Mouse (Mus musculus) liver, embryonic 14.5 days (tissue): Measurements from ENCODE around the gene Pkp2. TPM values are rescaled to one million over a fixed set of nuclear protein-coding genes. Genes with fewer than 3 reads are reported as not detected.

Source experiments
- ATAC-seq: fragments of 200-750 bp; cut with Nextera tagmentation; 2 replicates; pipeline ENCODE4 v1.8.0; 2017; ENCODE audit warnings: moderate number of reproducible peaks, mild to moderate bottlenecking, moderate library complexity; ENCODE audit not compliant: insufficient read depth
- DNase-seq, 3 experiments: peaks; one replicate each; pipeline ENCODE4 v3.0.0-alpha.2; 2012 to 2013; ENCODE audit warnings: low read depth in 3 of 3, low spot score in 3 of 3
- H3K27ac ChIP-seq: fragments of 300-500 bp; sonication (generic); 2 replicates; pipeline ENCODE4 v1.5.1; 2014; ENCODE audit warnings: moderate library complexity, mild to moderate bottlenecking, control low read depth, inconsistent platforms
- H3K27me3 ChIP-seq: fragments of 300-500 bp; sonication (generic); 2 replicates; pipeline ENCODE4 v1.6.1; 2014; ENCODE audit warnings: mild to moderate bottlenecking, low read length, moderate library complexity; ENCODE audit not compliant: control insufficient read depth, insufficient read depth
- H3K36me3 ChIP-seq: fragments of 300-500 bp; sonication (generic); replicated peaks from 2 replicates; pipeline ENCODE4 v1.6.1; 2014; ENCODE audit warnings: low read depth; ENCODE audit not compliant: control insufficient read depth, insufficient read depth
- H3K4me1 ChIP-seq, 2 experiments: fragments of 200-500 bp in 1 of 2; fragments of 300-500 bp in 1 of 2; sonication (generic) in 1 of 2; replicated peaks; 2 replicates each; pipeline ENCODE4 v1.6.1; 2012 to 2014; ENCODE audit warnings: antibody characterized with exemption in 1 of 2, inconsistent platforms in 1 of 2, low read length in 1 of 2; ENCODE audit not compliant: control insufficient read depth in 2 of 2, insufficient read depth in 2 of 2
- H3K4me2 ChIP-seq: fragments of 300-500 bp; sonication (generic); 2 replicates; pipeline ENCODE4 v1.6.1; 2014; ENCODE audit warnings: low read depth, mild to moderate bottlenecking, control low read depth, moderate library complexity
- H3K4me3 ChIP-seq, 2 experiments: fragments of 200-500 bp in 1 of 2; fragments of 300-500 bp in 1 of 2; sonication (generic) in 1 of 2; 2 replicates each; pipeline ENCODE4 v1.5.1; 2012 to 2014; ENCODE audit warnings: low read depth in 2 of 2, low read length in 2 of 2, mild to moderate bottlenecking in 2 of 2, control low read depth in 1 of 2, inconsistent platforms in 1 of 2, moderate library complexity in 1 of 2; ENCODE audit not compliant: insufficient read depth in 1 of 2
- H3K9ac ChIP-seq: fragments of 300-500 bp; sonication (generic); replicated peaks from 2 replicates; pipeline ENCODE4 v1.6.1; 2014; ENCODE audit warnings: mild to moderate bottlenecking, control low read depth, moderate library complexity
- H3K9me3 ChIP-seq: fragments of 300-500 bp; sonication (generic); 2 replicates; pipeline ENCODE4 v1.6.1; 2016; ENCODE audit warnings: low read length, mixed read lengths; ENCODE audit not compliant: control insufficient read depth
- CTCF ChIP-seq: IDR thresholded peaks from 2 replicates; pipeline ENCODE4 v1.5.1; 2016; ENCODE audit warnings: antibody characterized with exemption, low read depth, control low read depth
- EP300 ChIP-seq: IDR thresholded peaks from 2 replicates; pipeline ENCODE4 v1.6.1; 2016; ENCODE audit warnings: antibody characterized with exemption, low read depth
- WGBS: fragments of 180-500 bp; shearing (Covaris S2); extraction: QIAGEN DNeasy Blood & Tissue Kit; methylation state at CpG from one replicate; pipeline ENCODE4 v1.1.7; 2014; ENCODE audit not compliant: insufficient replicate concordance; 5-methylcytosine and 5-hydroxymethylcytosine counted together
- polyA plus RNA-seq, 2 experiments: library from polyadenylated mRNA; depleted of rRNA in 1 of 2; stranded (reverse) in 1 of 2; unstranded in 1 of 2; fragments of >200 nt; fragmentation: Nextera tagmentation in 1 of 2; extraction: Ambion mirVana in 1 of 2; gene quantifications; 2 replicates each; pipeline versions ENCODE4 v1.2.1 to v1.2.3; 2012 to 2014

Pkp2 gene
- polyA plus RNA-seq, 2 experiments = 4.2 to 6.0 TPM

GRCm38 (mm10) chr16:16255874-16256273 lies 42.8 kb downstream of the Pkp2 start:
- H3K27ac ChIP-seq = no peak overlapping the region
- H3K4me2 ChIP-seq = no peak overlapping the region
- DNase-seq (no peak), ATAC-seq (no peak)
- no peak overlapping the region for H3K9ac ChIP-seq
- TF ChIP-seq CTCF (no peak), EP300 (no peak)
- H3K9me3 ChIP-seq = no peaks in the 10 kb centered on the region
- no peaks in the 10 kb centered on the region for H3K36me3 ChIP-seq
- no peaks in the 10 kb centered on the region for H3K4me1 ChIP-seq
- WGBS = 65% methylated on average over 7 of the region's 7 CpGs
- no peaks in the 10 kb centered on the region for H3K27me3 ChIP-seq
- no peak overlapping the region for H3K4me3 ChIP-seq

DNA sequence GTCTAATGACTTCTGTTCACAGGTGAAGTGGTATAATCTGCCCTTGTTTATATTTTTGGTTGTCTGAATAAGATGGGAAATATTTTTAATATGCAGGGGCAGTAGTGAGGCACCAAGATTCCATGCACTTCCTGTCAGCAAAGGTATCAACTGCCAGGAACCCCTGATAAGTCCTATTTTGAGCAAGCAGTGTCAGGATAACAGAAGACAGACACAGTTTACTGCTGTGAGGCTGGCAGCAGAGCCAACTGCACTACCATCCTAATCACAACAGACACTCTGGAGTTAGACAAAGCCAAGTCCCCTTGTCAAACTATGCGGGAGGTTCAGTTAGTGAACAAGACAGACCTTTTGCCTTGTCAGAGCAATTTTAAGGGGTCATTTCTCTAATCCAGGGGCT lies 43.6 kb downstream of the Pkp2 start:
- TF ChIP-seq EP300 = no peak
- TF ChIP-seq CTCF = no peak
- 32% methylated on average over 1 of the region's 1 CpGs for WGBS
- Histone ChIP-seq H3K9me3 (no peaks in the 10 kb centered on the region), H3K27me3 (no peaks in the 10 kb centered on the region), H3K27ac (no peak overlapping the region), H3K4me2 (no peak overlapping the region), H3K4me3 (no peak overlapping the region), H3K9ac (no peak overlapping the region), H3K36me3 (no peaks in the 10 kb centered on the region), H3K4me1 (no peaks in the 10 kb centered on the region)
- no peak for DNase-seq
- no peak for ATAC-seq

- Histone ChIP-seq H3K9ac (no peak overlapping the region), H3K4me2 (no peak overlapping the region), H3K4me3 (no peak overlapping the region), H3K4me1 (no peaks in the 10 kb centered on the region), H3K36me3 (no peaks in the 10 kb centered on the region), H3K27me3 (no peaks in the 10 kb centered on the region), H3K27ac (no peak overlapping the region), H3K9me3 (no peaks in the 10 kb centered on the region)
- DNase-seq (no peak), ATAC-seq (no peak)
- TF ChIP-seq EP300 = no peak
- TF ChIP-seq CTCF = no peak
- WGBS = 74% methylated on average over 5 of the region's 5 CpGs
These were observed 47.8 kb downstream of the Pkp2 start for GRCm38 (mm10) chr16:16260882-16261281.

GRCm38 (mm10) chr16:16261481-16261880 lies 48.4 kb downstream of the Pkp2 start:
- no peak overlapping the region for H3K27ac ChIP-seq
- H3K9ac ChIP-seq = no peak overlapping the region
- no peaks in the 10 kb centered on the region for H3K9me3 ChIP-seq
- no peak for ATAC-seq
- H3K36me3 ChIP-seq = no peaks in the 10 kb centered on the region
- H3K4me3 ChIP-seq = no peak overlapping the region
- H3K27me3 ChIP-seq = no peaks in the 10 kb centered on the region
- no peaks in the 10 kb centered on the region for H3K4me1 ChIP-seq
- WGBS = 76% methylated on average over 6 of the region's 6 CpGs
- no peak overlapping the region for H3K4me2 ChIP-seq
- TF ChIP-seq EP300 = no peak
- TF ChIP-seq CTCF = no peak
- DNase-seq = no peak

- no peak for DNase-seq
- no peaks in the 10 kb centered on the region for H3K4me1 ChIP-seq
- H3K27me3 ChIP-seq = no peaks in the 10 kb centered on the region
- no peak overlapping the region for H3K27ac ChIP-seq
- H3K36me3 ChIP-seq = no peaks in the 10 kb centered on the region
- WGBS = 82% methylated on average over 3 of the region's 3 CpGs
- no peaks in the 10 kb centered on the region for H3K9me3 ChIP-seq
- ATAC-seq = no peak
- H3K4me2 ChIP-seq = no peak overlapping the region
- H3K4me3 ChIP-seq = no peak overlapping the region
- H3K9ac ChIP-seq = no peak overlapping the region
- TF ChIP-seq EP300 (no peak), CTCF (no peak)
These were observed 49.3 kb downstream of the Pkp2 start for GRCm38 (mm10) chr16:16262436-16262835.

DNA sequence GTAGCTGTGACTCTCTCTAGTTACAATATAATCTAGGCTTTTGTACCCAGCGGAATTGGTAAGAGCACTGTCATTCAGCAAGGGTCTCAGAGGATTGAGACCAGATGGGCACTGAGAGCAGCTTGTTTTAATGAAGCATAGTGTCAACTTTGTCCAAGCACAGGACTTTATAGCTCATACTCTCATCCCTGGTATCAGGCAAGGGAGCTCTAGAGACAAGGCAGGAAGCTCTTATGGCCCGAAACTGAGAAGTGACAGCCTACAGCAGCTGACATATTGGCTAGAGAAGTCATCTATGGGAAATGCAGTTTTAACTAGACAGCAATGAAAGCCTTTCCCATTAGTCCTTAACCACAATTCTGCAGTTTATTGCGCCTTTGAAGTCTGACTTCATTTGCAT lies 59.9 kb downstream of the Pkp2 start:
- H3K9ac ChIP-seq = no peak overlapping the region
- 49% methylated on average over 3 of the region's 3 CpGs for WGBS
- no peaks in the 10 kb centered on the region for H3K27me3 ChIP-seq
- no peak overlapping the region for H3K4me3 ChIP-seq
- H3K36me3 ChIP-seq = no peaks in the 10 kb centered on the region
- DNase-seq (no peak), ATAC-seq (no peak)
- H3K4me2 ChIP-seq = no peak overlapping the region
- TF ChIP-seq CTCF = no peak
- H3K9me3 ChIP-seq = no peaks in the 10 kb centered on the region
- no peaks in the 10 kb centered on the region for H3K4me1 ChIP-seq
- H3K27ac ChIP-seq = no peak overlapping the region
